Comparison of ENCODE assay signal across 10 mouse cellular contexts in the genomic region with DNA sequence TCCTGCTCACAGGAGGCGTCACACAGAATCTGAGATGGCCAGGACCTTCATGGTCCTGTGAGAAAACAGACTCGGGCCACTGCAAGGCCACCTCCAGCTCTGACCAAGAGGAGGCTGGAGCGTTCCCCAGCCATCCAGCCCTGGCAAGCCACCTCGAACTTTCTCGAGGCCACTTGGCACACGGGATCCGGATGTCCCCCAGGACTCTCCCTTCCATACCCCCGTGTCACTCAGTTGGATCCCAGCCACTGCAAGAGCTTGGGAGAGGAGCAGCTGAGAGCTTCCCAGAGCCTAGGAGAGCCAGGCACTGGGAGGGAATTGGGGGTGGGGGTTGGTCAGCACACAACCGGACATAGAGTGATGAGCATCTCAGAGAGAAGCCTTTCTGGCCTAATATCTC. TPM values are rescaled to one million over a fixed set of nuclear protein-coding genes. Genes with fewer than 3 reads are reported as not detected.
A peak's percentile ranks its signal among the peaks of the same experiment; 100 is the strongest.
DNase-seq lines count a peak whose midpoint lies in the region; ATAC-seq and TF ChIP-seq lines count a peak whose summit lies in the region.
"Had no signal": no experiment of that assay in that cellular context is flagged by ENCODE, and none has a peak within 500 bp of the region (broad histone marks: within the 10 kb centered on the region; RNA-seq: fewer than 3 reads in every experiment).

No protein-coding gene starts in this region.

- H3K36me3 ChIP-seq in kidney, embryonic 16.5 days (ENCODE audit: insufficient read depth, low read length): peaks cover 69% of the 10 kb centered on the region
- H3K36me3 ChIP-seq: G1E had no signal

- 80% methylated on average over 9 of the region's 9 CpGs for WGBS in kidney, embryonic 16.5 days

- DNase-seq in kidney, postnatal 14 days: peak; percentile 70
- DNase-seq in adrenal gland, adult 8-10 months: peak; percentile 70
- peak; percentile 67 to 78 for DNase-seq in adrenal gland, postnatal 36 days
- DNase-seq in heart, postnatal 14 days: peak; percentile 62 to 76
- DNase-seq in urinary bladder, postnatal 14 days (ENCODE audit: low spot score): no peak
- no peak for DNase-seq in left cerebral cortex, adult 2 months (ENCODE audit: extremely low spot score in 1 of 2, low spot score in 2 of 2)

- H3K27ac ChIP-seq in kidney, embryonic 16.5 days (ENCODE audit: low read length): no peak overlapping the region
- H3K27ac ChIP-seq in left cerebral cortex, adult 2 months: no peak overlapping the region
- H3K27ac ChIP-seq: forebrain, embryonic 10.5 days had no signal

- no peak overlapping the region for H3K9ac ChIP-seq in kidney, embryonic 16.5 days (replicated peaks; ENCODE audit: low read length)

- no peaks in the 10 kb centered on the region for H3K4me1 ChIP-seq in kidney, embryonic 16.5 days (ENCODE audit: insufficient read depth, low read length)

- ATAC-seq in kidney, embryonic 16.5 days (ENCODE audit: low FRiP score, low TSS enrichment): no peak

- TF ChIP-seq CTCF in left cerebral cortex, adult 2 months (IDR thresholded peaks at IDR 0.05): no peak

- H3K9me3 ChIP-seq in kidney, embryonic 16.5 days (ENCODE audit: low read length): no peaks in the 10 kb centered on the region
- H3K9me3 ChIP-seq: forebrain, embryonic 10.5 days; G1E had no signal

- H3K4me3 ChIP-seq in kidney, embryonic 16.5 days (ENCODE audit: low read length): no peak overlapping the region
- no peak overlapping the region for H3K4me3 ChIP-seq in left cerebral cortex, adult 2 months
- H3K4me3 ChIP-seq: forebrain, embryonic 10.5 days had no signal

- intact Hi-C loops in heart, postnatal 14 days (cut with DNase I): no loop called here
- intact Hi-C loops in left cerebral cortex, adult 2 months (cut with DNase I): no loop called here

- no peak overlapping the region for H3K4me2 ChIP-seq in kidney, embryonic 16.5 days (replicated peaks; ENCODE audit: low read depth, low read length)

- H3K27me3 ChIP-seq in kidney, embryonic 16.5 days (ENCODE audit: insufficient read depth, low read length): no peaks in the 10 kb centered on the region

RNA-seq across cellular contexts. Expression of a gene that starts 25.5 kb away (rescaled TPM):
- polyA plus RNA-seq in kidney, embryonic 16.5 days (2015; fragmentation: Nextera tagmentation; extraction: Ambion mirVana): 1,474 and 1,572 TPM in 2 replicates
- 1,000 to 10,000 TPM; 1,201 to 2,025 (median 1,729) TPM for total RNA-seq in adrenal gland, adult 8-10 months (2022)
- total RNA-seq in adrenal gland, postnatal 36 days (2021): 1,000 to 10,000 TPM; 2,443 to 3,326 TPM
- total RNA-seq in heart, postnatal 14 days (2021): 1,000 to 10,000 TPM; 1,338 to 1,403 TPM
- 100 to 1,000 TPM; 177 to 202 TPM for total RNA-seq in left cerebral cortex, adult 2 months (2021)
- total RNA-seq: common myeloid progenitor, adult 5-6 weeks had no signal
- polyA plus RNA-seq: G1E had no signal

Comparison
In these comparisons a context has a peak if more than half of its experiments do, and no peak if none do; other contexts are left out.
1. DNase-seq: peak in kidney, postnatal 14 days (single experiment), adrenal gland, adult 8-10 months (single experiment), adrenal gland, postnatal 36 days (2 of 2) and heart, postnatal 14 days (2 of 2); none in urinary bladder, postnatal 14 days (single experiment) and left cerebral cortex, adult 2 months (0 of 2).
2. RNA of a gene that starts 25.5 kb away (total RNA-seq): 2,443 to 3,326 TPM in adrenal gland, postnatal 36 days, 1,201 to 2,025 TPM in adrenal gland, adult 8-10 months and 1,338 to 1,403 TPM in heart, postnatal 14 days; 177 to 202 TPM in left cerebral cortex, adult 2 months; every median in the first group is over 4 times any median in the second.